In the genomic region with DNA sequence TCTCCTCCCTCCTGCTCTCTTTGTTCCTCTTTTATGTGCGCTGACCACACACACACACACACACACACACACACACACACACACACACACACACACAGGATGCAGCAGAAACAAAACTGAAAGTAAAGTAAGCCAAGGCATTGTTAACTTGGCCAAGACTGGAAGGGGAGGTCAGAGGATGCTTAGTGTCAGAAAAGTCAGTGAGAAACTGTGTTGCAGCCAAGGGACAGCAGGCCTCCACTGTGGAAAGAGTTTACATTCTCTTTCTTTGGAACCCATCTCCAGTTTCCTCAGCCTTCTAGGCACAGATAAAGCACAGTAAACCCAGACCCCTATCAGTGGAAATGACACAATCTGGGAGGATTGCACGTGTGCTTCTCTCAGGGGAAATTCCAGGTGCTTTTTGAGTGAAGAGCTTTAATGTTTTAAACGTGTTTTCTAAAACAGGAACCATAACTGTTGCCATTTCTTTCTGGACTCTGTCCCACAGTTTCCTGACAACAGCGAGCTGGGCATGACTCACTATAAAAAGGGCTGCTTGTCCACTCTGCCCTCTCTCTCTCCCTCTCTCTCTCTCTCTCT, we compare ENCODE assay signal across 9 mouse cellular contexts. TPM values are rescaled to one million over a fixed set of nuclear protein-coding genes. Genes with fewer than 3 reads are reported as not detected.
DNase-seq lines count a peak whose midpoint lies in the region; ATAC-seq and TF ChIP-seq lines count a peak whose summit lies in the region.
"Not testable (repeated sequence)": the region's sequence is repeated elsewhere in the genome, so short reads cannot be mapped to it uniquely, and the experiment has no call there.
"Had no signal": no experiment of that assay in that cellular context is flagged by ENCODE, and none has a peak within 500 bp of the region (broad histone marks: within the 10 kb centered on the region; RNA-seq: fewer than 3 reads in every experiment).

No protein-coding gene starts in this region.

- not testable (repeated sequence) for H3K27me3 ChIP-seq in heart, embryonic 11.5 days (ENCODE audit: control insufficient read depth, insufficient read depth, low read length); intestine, postnatal 0 days (replicated peaks; ENCODE audit: control insufficient read depth, insufficient read depth, low read length); limb, embryonic 14.5 days (ENCODE audit: control insufficient read depth, insufficient read depth, low read length); small intestine, adult 2 months (ENCODE audit: control insufficient read depth, insufficient read depth, low read length)

- peak; percentile 12 for DNase-seq in ZHBTc4 (ENCODE audit: low read depth, low spot score)
- DNase-seq in embryo, embryonic 9.5 days (ENCODE audit: extremely low spot score), result peak; percentile 1
- DNase-seq in limb, embryonic 14.5 days (ENCODE audit: low spot score), result peak; percentile 27
- peak; percentile 67 to 68 for DNase-seq in thymus, postnatal 36 days

- H3K4me2 ChIP-seq in heart, embryonic 11.5 days; intestine, postnatal 0 days (replicated peaks; ENCODE audit: low read depth); limb, embryonic 14.5 days (replicated peaks; ENCODE audit: low read depth, low read length, severe bottlenecking): not testable (repeated sequence)

- H3K27ac ChIP-seq in heart, embryonic 11.5 days (ENCODE audit: low read depth, low read length), result peak overlapping the region; percentile 43; the same call in 1 of the 2 replicates
- not testable (repeated sequence) for H3K27ac ChIP-seq in intestine, postnatal 0 days (ENCODE audit: low read depth, low read length); limb, embryonic 14.5 days (replicated peaks; ENCODE audit: low read depth, low read length)
- H3K27ac ChIP-seq in small intestine, adult 2 months (ENCODE audit: insufficient read depth, low read depth, low read length), result peak overlapping the region; percentile 86

- H3K9me3 ChIP-seq in heart, embryonic 11.5 days (replicated peaks; ENCODE audit: control insufficient read depth, low read length); intestine, postnatal 0 days (ENCODE audit: control insufficient read depth); limb, embryonic 14.5 days (ENCODE audit: control insufficient read depth, low read length): not testable (repeated sequence)

- TF ChIP-seq POLR2A in limb, embryonic 14.5 days (IDR thresholded peaks at IDR 0.05; ENCODE audit: borderline replicate concordance, extremely low read depth, insufficient read depth, insufficient read length); small intestine, adult 2 months (IDR thresholded peaks at IDR 0.05; ENCODE audit: low read depth, low read length): not testable (repeated sequence)

- H3K4me1 ChIP-seq in heart, embryonic 11.5 days (ENCODE audit: control insufficient read depth, insufficient read depth, low read length); intestine, postnatal 0 days (replicated peaks; ENCODE audit: control insufficient read depth, insufficient read depth, low read length); limb, embryonic 14.5 days (ENCODE audit: control insufficient read depth, insufficient read depth, low read length); small intestine, adult 2 months (ENCODE audit: control insufficient read depth, insufficient read depth, insufficient read length, low read length): not testable (repeated sequence)

- not testable (repeated sequence) for TF ChIP-seq CTCF in intestine, postnatal 0 days (IDR thresholded peaks at IDR 0.05; ENCODE audit: low read depth); small intestine, adult 2 months (IDR thresholded peaks at IDR 0.05; ENCODE audit: extremely low read depth, insufficient read length, insufficient replicate concordance, low read depth, low read length)

- not testable (repeated sequence) for H3K36me3 ChIP-seq in heart, embryonic 11.5 days (ENCODE audit: control insufficient read depth, insufficient read depth, low read length); intestine, postnatal 0 days (ENCODE audit: control insufficient read depth, insufficient read depth); limb, embryonic 14.5 days (ENCODE audit: control insufficient read depth, insufficient read depth, low read length); small intestine, adult 2 months (ENCODE audit: control insufficient read depth, insufficient read depth, low read length)

- H3K4me3 ChIP-seq in heart, embryonic 11.5 days (ENCODE audit: low read depth, low read length); intestine, postnatal 0 days (ENCODE audit: low read depth, low read length); limb, embryonic 14.5 days (replicated peaks; ENCODE audit: low read length): not testable (repeated sequence)
- H3K4me3 ChIP-seq in small intestine, adult 2 months (ENCODE audit: low read depth, low read length), result peak overlapping the region; percentile 44

- ATAC-seq in heart, embryonic 11.5 days (replicated peaks; ENCODE audit: insufficient number of reproducible peaks, low FRiP score, low TSS enrichment), result peak; percentile 57; the same call in 1 of the 2 replicates
- ATAC-seq in intestine, postnatal 0 days, result peak; percentile 56; the same call in 1 of the 2 replicates
- ATAC-seq in limb, embryonic 14.5 days (ENCODE audit: low FRiP score, low read depth), result peak; percentile 50
- peak; percentile 89 for ATAC-seq in megakaryocyte, adult 5-6 weeks (ENCODE audit: poor library complexity, severe bottlenecking)

- H3K9ac ChIP-seq in heart, embryonic 11.5 days (ENCODE audit: low read depth, low read length); intestine, postnatal 0 days (ENCODE audit: low read depth, low read length); limb, embryonic 14.5 days (ENCODE audit: low read depth, low read length, severe bottlenecking): not testable (repeated sequence)

- 14% methylated on average over 4 of the region's 4 CpGs for WGBS in heart, embryonic 11.5 days (ENCODE audit: insufficient replicate concordance)
- WGBS in intestine, postnatal 0 days, result 15% methylated on average over 4 of the region's 4 CpGs
- 11% methylated on average over 4 of the region's 4 CpGs for WGBS in limb, embryonic 14.5 days
- 4% methylated on average over 4 of the region's 4 CpGs for WGBS in small intestine, adult 2 months

RNA-seq across cellular contexts. Expression of gene Gbp9, which starts 29.0 kb away (rescaled TPM):
- 3.4 and 3.9 TPM in 2 replicates for polyA plus RNA-seq in heart, embryonic 11.5 days (2014; fragmentation: Nextera tagmentation; extraction: Ambion mirVana)
- 1.7 TPM in 2 replicates for polyA plus RNA-seq in intestine, postnatal 0 days (2015; fragmentation: Nextera tagmentation; extraction: Ambion mirVana)
- 2.5 and 2.7 TPM in 2 replicates for polyA plus RNA-seq in limb, embryonic 14.5 days (2012; rRNA removed)
- polyA plus RNA-seq in limb, embryonic 14.5 days (2014; fragmentation: Nextera tagmentation; extraction: Ambion mirVana), result 1.6 and 2.2 TPM in 2 replicates
- 5.6 and 6.3 TPM in 2 replicates for total RNA-seq in megakaryocyte, adult 5-6 weeks (2015)
- total RNA-seq in megakaryocyte, adult 5-6 weeks (2017), result 7.3 and 9.0 TPM in 2 replicates
- 0.66 and 1.3 TPM in 2 replicates for polyA plus RNA-seq in small intestine, adult 2 months (2012; rRNA removed)

RNA-seq across cellular contexts. Expression of gene Gbp8, which starts 29.0 kb away (rescaled TPM):
- polyA plus RNA-seq in heart, embryonic 11.5 days (2014; fragmentation: Nextera tagmentation; extraction: Ambion mirVana), result 0.93 and 1.6 TPM in 2 replicates
- polyA plus RNA-seq in intestine, postnatal 0 days (2015; fragmentation: Nextera tagmentation; extraction: Ambion mirVana), result 1.5 TPM in 2 replicates
- 0.63 and 0.94 TPM in 2 replicates for polyA plus RNA-seq in limb, embryonic 14.5 days (2012; rRNA removed)
- polyA plus RNA-seq in limb, embryonic 14.5 days (2014; fragmentation: Nextera tagmentation; extraction: Ambion mirVana), result 0.18 and 0.55 TPM in 2 replicates
- total RNA-seq in megakaryocyte, adult 5-6 weeks (2015), result 1.3 and 2.1 TPM in 2 replicates
- total RNA-seq in megakaryocyte, adult 5-6 weeks (2017), result 0.37 and 1.1 TPM in 2 replicates
- polyA plus RNA-seq in small intestine, adult 2 months (2012; rRNA removed), result 1.3 and 2.7 TPM in 2 replicates
- total RNA-seq: left cerebral cortex, adult 2 months had no signal

RNA-seq across cellular contexts. Expression of gene Gbp4, which starts 29.0 kb away (rescaled TPM):
- polyA plus RNA-seq in heart, embryonic 11.5 days (2014; fragmentation: Nextera tagmentation; extraction: Ambion mirVana), result 4.4 and 7.6 TPM in 2 replicates
- 0.90 and 1.6 TPM in 2 replicates for polyA plus RNA-seq in intestine, postnatal 0 days (2015; fragmentation: Nextera tagmentation; extraction: Ambion mirVana)
- polyA plus RNA-seq in limb, embryonic 14.5 days (2012; rRNA removed), result 0.58 and 0.76 TPM in 2 replicates
- 0.39 and 0.79 TPM in 2 replicates for polyA plus RNA-seq in limb, embryonic 14.5 days (2014; fragmentation: Nextera tagmentation; extraction: Ambion mirVana)
- 2.2 TPM in 2 replicates for total RNA-seq in megakaryocyte, adult 5-6 weeks (2015)
- total RNA-seq in megakaryocyte, adult 5-6 weeks (2017), result 1.9 and 3.0 TPM in 2 replicates
- polyA plus RNA-seq in small intestine, adult 2 months (2012; rRNA removed), result 3.3 and 4.9 TPM in 2 replicates

Comparison
In these comparisons a context has a peak if more than half of its experiments do, and no peak if none do; other contexts are left out.
1. DNase-seq: peak in every context shown above with its lines; median percentile 68 in thymus, postnatal 36 days; 27 in limb, embryonic 14.5 days; 12 in ZHBTc4; 1 in embryo, embryonic 9.5 days.